Mouse (Mus musculus) MEL (cell line): ENCODE data around the gene Senp1. TPM values are rescaled to one million over a fixed set of nuclear protein-coding genes. Genes with fewer than 3 reads are reported as not detected.

Source experiments
- DNase-seq: peaks from one replicate; pipeline ENCODE4 v3.0.0; 2011; ENCODE audit warnings: low read depth, low spot score
- H3K27ac ChIP-seq: 2 replicates; pipeline ENCODE4 v1.5.1; 2012; ENCODE audit warnings: low read depth, mild to moderate bottlenecking, control low read depth, low read length, moderate library complexity; ENCODE audit not compliant: control insufficient read depth
- H3K27me3 ChIP-seq, 2 experiments: fragments of 150-350 bp in 1 of 2; sonication (generic) in 1 of 2; 2 replicates each; pipeline ENCODE4 v1.6.1; 2012; ENCODE audit warnings: low read length in 2 of 2, mild to moderate bottlenecking in 2 of 2, improper control_type of control experiment in 1 of 2, moderate library complexity in 1 of 2; ENCODE audit not compliant: insufficient read depth in 2 of 2, control insufficient read depth in 1 of 2
- H3K36me3 ChIP-seq, 2 experiments: 2 replicates each; pipeline ENCODE4 v1.6.1; 2012 to 2014; ENCODE audit warnings: low read length in 2 of 2, improper control_type of control experiment in 1 of 2, inconsistent platforms in 1 of 2, mild to moderate bottlenecking in 1 of 2; ENCODE audit not compliant: insufficient read depth in 2 of 2, control insufficient read depth in 1 of 2
- H3K4me1 ChIP-seq, 2 experiments: fragments of 150-350 bp in 1 of 2; sonication (generic) in 1 of 2; 2 replicates each; pipeline ENCODE4 v1.6.1; 2012; ENCODE audit warnings: low read length in 2 of 2, improper control_type of control experiment in 1 of 2, mild to moderate bottlenecking in 1 of 2; ENCODE audit not compliant: insufficient read depth in 2 of 2, control insufficient read depth in 1 of 2
- H3K4me3 ChIP-seq, 2 experiments: fragments of 150-350 bp in 1 of 2; sonication (generic) in 1 of 2; 2 replicates each; pipeline ENCODE4 v1.5.1; 2012; ENCODE audit warnings: low read depth in 2 of 2, low read length in 2 of 2, mild to moderate bottlenecking in 2 of 2, moderate library complexity in 2 of 2, control low read depth in 1 of 2, improper control_type of control experiment in 1 of 2; ENCODE audit not compliant: control insufficient read depth in 1 of 2, insufficient read depth in 1 of 2
- H3K79me2 ChIP-seq: 2 replicates; pipeline ENCODE4 v1.6.1; 2012; ENCODE audit warnings: mild to moderate bottlenecking, low read length, moderate library complexity; ENCODE audit not compliant: control insufficient read depth, poor library complexity, insufficient read depth
- H3K9ac ChIP-seq: 2 replicates; pipeline ENCODE4 v1.6.1; 2012; ENCODE audit warnings: low read depth, mild to moderate bottlenecking, control low read depth, low read length, moderate library complexity; ENCODE audit not compliant: control insufficient read depth, poor library complexity, severe bottlenecking
- H3K9me3 ChIP-seq: fragments of 150-350 bp; sonication (generic); replicated peaks from 2 replicates; pipeline ENCODE4 v1.6.1; 2012; ENCODE audit warnings: mild to moderate bottlenecking, low read length, improper control_type of control experiment, moderate library complexity; ENCODE audit not compliant: insufficient read depth
- CHD1 ChIP-seq: IDR thresholded peaks from 2 replicates; pipeline ENCODE4 v1.6.1; 2012; ENCODE audit warnings: low read depth, mild to moderate bottlenecking, inconsistent platforms, low read length, improper control_type of control experiment
- CHD2 ChIP-seq: IDR thresholded peaks from 2 replicates; pipeline ENCODE4 v1.6.1; 2011; ENCODE audit warnings: low read length, improper control_type of control experiment
- ELF1 ChIP-seq: IDR thresholded peaks from 2 replicates; pipeline ENCODE4 v1.6.1; 2014; ENCODE audit warnings: low read depth, mild to moderate bottlenecking, inconsistent platforms, low read length, improper control_type of control experiment, moderate library complexity
- ETS1 ChIP-seq: IDR thresholded peaks from 2 replicates; pipeline ENCODE4 v1.6.1; 2012; ENCODE audit warnings: low read depth, mild to moderate bottlenecking, inconsistent platforms, low read length, improper control_type of control experiment, moderate library complexity
- HCFC1 ChIP-seq: IDR thresholded peaks from 2 replicates; pipeline ENCODE4 v1.6.1; 2012; ENCODE audit warnings: low read depth, mild to moderate bottlenecking, inconsistent platforms, low read length, improper control_type of control experiment, moderate library complexity
- KAT2A ChIP-seq: conservative IDR thresholded peaks from 2 replicates; pipeline ENCODE4 v1.6.1; 2012; ENCODE audit warnings: low read depth, low read length, improper control_type of control experiment, inconsistent platforms
- MAFK ChIP-seq: IDR thresholded peaks from 2 replicates; pipeline ENCODE4 v1.6.1; 2011; ENCODE audit warnings: low read depth, mild to moderate bottlenecking, low read length, improper control_type of control experiment, borderline replicate concordance
- MEF2A ChIP-seq: IDR thresholded peaks from 2 replicates; pipeline ENCODE4 v1.6.1; 2014; ENCODE audit warnings: low read depth, mild to moderate bottlenecking, inconsistent platforms, low read length, improper control_type of control experiment; ENCODE audit not compliant: poor library complexity, insufficient replicate concordance, severe bottlenecking; ENCODE audit errors: extremely low read depth
- NELFE ChIP-seq: IDR thresholded peaks from 2 replicates; pipeline ENCODE4 v1.6.1; 2011; ENCODE audit warnings: low read depth, low read length, improper control_type of control experiment
- POLR2AphosphoS5 ChIP-seq: IDR thresholded peaks from 2 replicates; pipeline ENCODE4 v1.6.1; 2012; ENCODE audit warnings: low read depth, borderline replicate concordance, mild to moderate bottlenecking, inconsistent platforms, low read length, moderate library complexity, mixed read lengths
- SIN3A ChIP-seq: IDR thresholded peaks from 2 replicates; pipeline ENCODE4 v1.6.1; 2012; ENCODE audit warnings: low read length, improper control_type of control experiment, inconsistent platforms
- USF1 ChIP-seq: IDR thresholded peaks from 2 replicates; pipeline ENCODE4 v1.6.1; 2014; ENCODE audit warnings: low read depth, mild to moderate bottlenecking, inconsistent platforms, low read length, improper control_type of control experiment, moderate library complexity
- USF2 ChIP-seq, 2 experiments: IDR thresholded peaks; 2 replicates each; pipeline ENCODE4 v1.6.1; 2011 to 2012; ENCODE audit warnings: improper control_type of control experiment in 2 of 2, low read length in 2 of 2, borderline replicate concordance in 1 of 2, inconsistent platforms in 1 of 2, low read depth in 1 of 2, mild to moderate bottlenecking in 1 of 2; ENCODE audit not compliant: insufficient read depth in 1 of 2
- ZC3H11A ChIP-seq: IDR thresholded peaks from 2 replicates; pipeline ENCODE4 v1.6.1; 2012; ENCODE audit warnings: low read depth, mild to moderate bottlenecking, inconsistent platforms, low read length, improper control_type of control experiment
- ZMIZ1 ChIP-seq: IDR thresholded peaks from 2 replicates; pipeline ENCODE4 v1.6.1; 2012; ENCODE audit warnings: low read depth, mild to moderate bottlenecking, inconsistent platforms, low read length, improper control_type of control experiment, moderate library complexity
- polyA plus RNA-seq, 2 experiments: library from polyadenylated mRNA; stranded (reverse) in 1 of 2; unstranded in 1 of 2; fragments of >175 nt in 1 of 2; fragments of >200 nt in 1 of 2; gene quantifications; 2 replicates each; pipeline versions ENCODE4 v1.2.1 to v1.2.4; 2012; ENCODE audit warnings: low replicate concordance in 2 of 2, low read depth in 1 of 2; ENCODE audit not compliant: insufficient read length in 2 of 2, insufficient read depth in 1 of 2, missing spikeins in 1 of 2
- total RNA-seq: library from RNA; depleted of rRNA; stranded (reverse); fragments of 300-350 nt; gene quantifications from 2 replicates; pipeline ENCODE4 v1.2.3, GENCODE M21; 2012

The Senp1 gene
- total and polyA plus RNA-seq, 3 experiments = 34.1 to 96.5 TPM; not detected in 1

GRCm38 (mm10) chr15:98075034-98075433, 18.5 kb downstream of the Senp1 start:
- no peak overlapping the region for H3K9ac ChIP-seq
- TF ChIP-seq CHD2 (no peak), MEF2A (no peak), MAFK (no peak), ELF1 (no peak), ZC3H11A (no peak), CHD1 (no peak), POLR2AphosphoS5 (no peak)
- H3K27me3 ChIP-seq = no peaks in the 10 kb centered on the region
- DNase-seq = no peak
- H3K27ac ChIP-seq = no peak overlapping the region
- H3K4me1 ChIP-seq = no peaks in the 10 kb centered on the region
- H3K79me2 ChIP-seq = no peaks in the 10 kb centered on the region
- H3K9me3 ChIP-seq = no peaks in the 10 kb centered on the region
- no peak overlapping the region for H3K4me3 ChIP-seq
- peaks cover 0 to 82% of the 10 kb centered on the region in 2 experiments; a peak in 2 of 4 replicates for H3K36me3 ChIP-seq

- Histone ChIP-seq H3K9ac (no peak overlapping the region), H3K27me3 (no peaks in the 10 kb centered on the region), H3K4me3 (no peak overlapping the region), H3K27ac (no peak overlapping the region), H3K36me3 (peaks cover 0 to 79% of the 10 kb centered on the region in 2 experiments; a peak in 2 of 4 replicates), H3K4me1 (no peaks in the 10 kb centered on the region), H3K9me3 (no peaks in the 10 kb centered on the region), H3K79me2 (no peaks in the 10 kb centered on the region)
- DNase-seq = no peak
- TF ChIP-seq KAT2A (no peak), ETS1 (no peak), CHD2 (no peak), USF2 (IDR thresholded peaks at IDR 0.05; ENCODE audit: borderline replicate concordance in 1 of 2, insufficient read depth in 1 of 2, low read depth in 1 of 2, low read length in 2 of 2) (no peak), NELFE (no peak), USF1 (no peak), HCFC1 (no peak), SIN3A (no peak), ZMIZ1 (no peak)
Measured at GRCm38 (mm10) chr15:98074521-98074920, 19.0 kb downstream of the Senp1 start.
